Mouse (Mus musculus): ENCODE data around the gene Yjefn3. TPM values are rescaled to one million over a fixed set of nuclear protein-coding genes. Genes with fewer than 3 reads are reported as not detected.

The Yjefn3 gene
- total and polyA plus RNA-seq, 3 experiments = 1.9 to 6.6 (median 4.2) TPM

DNA sequence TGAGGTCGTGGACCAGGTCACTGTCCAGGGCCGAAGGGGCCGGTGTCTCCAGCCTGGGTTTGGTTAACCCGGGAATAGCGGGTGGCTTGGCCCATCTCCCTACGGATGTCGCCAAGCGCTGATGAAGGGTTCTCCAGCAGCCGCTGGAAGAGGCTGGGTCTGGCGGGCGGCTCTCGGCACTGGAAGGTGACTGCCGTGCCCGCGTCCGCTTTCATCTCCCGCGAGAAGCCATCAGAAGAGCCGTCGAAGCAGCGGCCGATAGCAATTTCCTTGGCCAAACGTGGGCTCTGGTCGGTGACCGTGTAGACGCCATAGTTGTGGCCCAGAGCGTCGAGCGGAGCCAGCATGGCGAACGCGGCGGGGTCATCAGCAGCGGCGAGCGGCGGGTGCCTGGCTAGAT, 21.7 kb downstream of the Yjefn3 start:
- no peak for DNase-seq

- no peak for DNase-seq
These were observed 22.8 kb downstream of the Yjefn3 start for GRCm38 (mm10) chr8:69879678-69880077.

DNA sequence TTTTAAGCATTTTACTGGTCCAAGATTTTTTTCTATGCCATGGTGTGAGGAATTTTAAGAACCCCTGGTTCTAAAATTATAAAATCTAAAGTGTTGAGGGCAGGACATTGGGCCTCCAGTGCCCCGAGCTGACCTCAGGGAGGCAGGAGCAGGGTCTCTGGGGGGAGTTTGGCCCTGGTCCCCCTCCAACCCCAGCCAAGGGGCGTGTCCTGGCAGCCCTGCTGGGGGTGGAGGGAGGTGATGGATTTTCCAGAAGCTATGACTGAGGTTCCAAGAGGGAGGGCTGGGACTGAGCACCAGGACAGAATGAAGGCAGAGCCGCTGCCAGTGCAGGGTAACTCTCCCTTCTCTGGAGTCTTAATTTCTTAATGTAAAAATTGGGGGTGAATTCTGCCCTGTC, 24.5 kb downstream of the Yjefn3 start:
- DNase-seq = no peak

GRCm38 (mm10) chr8:69877396-69877795, 25.1 kb downstream of the Yjefn3 start:
- no peak for DNase-seq

DNA sequence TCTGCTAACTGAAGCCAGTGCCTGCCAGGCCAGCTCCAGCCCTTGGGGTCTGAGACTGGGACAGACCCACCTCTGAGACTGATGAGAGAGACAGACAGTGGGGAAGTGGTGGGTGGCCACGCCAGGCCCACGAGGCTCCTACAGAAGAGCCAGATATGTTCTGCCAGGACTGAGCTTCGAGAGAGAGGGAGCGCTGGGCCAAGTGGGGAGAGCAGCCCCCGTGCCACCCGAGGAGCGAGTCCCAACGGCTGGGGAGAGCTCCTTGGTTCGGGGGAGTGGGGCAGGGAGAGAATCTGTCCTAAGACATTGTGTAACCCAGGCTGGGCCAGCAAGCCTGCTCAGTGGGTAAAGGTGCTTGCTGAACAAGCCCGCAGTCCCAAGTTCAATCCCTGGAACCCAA, 25.5 kb downstream of the Yjefn3 start:
- no peak for DNase-seq

- DNase-seq = no peak
These were observed 26.4 kb downstream of the Yjefn3 start for GRCm38 (mm10) chr8:69876097-69876496.

GRCm38 (mm10) chr8:69874654-69875053, 27.9 kb downstream of the Yjefn3 start:
- DNase-seq = no peak

DNA sequence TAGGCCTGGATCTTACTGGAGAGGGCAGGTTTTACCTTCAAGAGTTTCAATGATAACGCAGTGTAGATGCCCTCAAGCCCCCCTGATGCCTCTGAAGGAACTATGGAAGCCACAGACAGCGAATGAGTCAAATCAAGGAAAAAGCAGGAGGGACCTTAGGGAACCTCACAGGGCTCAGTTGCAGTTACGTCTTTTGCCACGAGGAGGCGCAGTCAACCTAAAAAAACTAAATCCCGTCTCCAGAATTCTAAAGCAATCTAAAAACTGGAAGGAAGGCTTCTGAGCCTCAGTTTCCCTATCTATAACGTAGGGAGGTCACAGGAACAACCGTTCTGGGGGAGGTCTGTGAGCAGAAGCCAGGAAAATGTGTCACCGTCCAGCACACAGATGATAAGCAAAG, 28.4 kb downstream of the Yjefn3 start:
- DNase-seq = peak; percentile 53

DNA sequence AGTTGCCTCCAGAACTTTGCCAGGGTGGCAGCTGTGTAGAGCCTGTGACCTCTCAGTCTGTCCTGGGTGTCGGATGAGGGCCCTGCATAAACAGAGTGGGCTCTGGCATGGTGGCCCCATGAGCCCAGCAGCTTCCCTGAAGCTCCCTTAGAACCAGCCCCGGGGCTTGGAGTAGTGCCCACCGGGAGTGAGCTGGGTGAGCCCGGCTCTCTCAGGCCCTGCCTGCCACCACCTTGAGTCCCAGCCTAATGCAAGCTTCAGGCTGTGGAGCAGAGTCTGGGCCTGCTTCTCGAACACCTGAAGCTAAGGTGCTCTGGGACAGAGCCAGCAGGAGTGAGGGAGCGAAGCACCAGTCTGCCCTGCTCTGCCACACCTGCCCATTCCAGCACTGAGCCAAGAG, 31.6 kb downstream of the Yjefn3 start:
- DNase-seq = no peak

- no peak for DNase-seq
These were observed 32.3 kb downstream of the Yjefn3 start for GRCm38 (mm10) chr8:69870003-69870765.

GRCm38 (mm10) chr8:69867696-69868326, 34.7 kb downstream of the Yjefn3 start:
- peak; percentile 49 for DNase-seq

- no peak for DNase-seq
These were observed 38.3 kb downstream of the Yjefn3 start for GRCm38 (mm10) chr8:69864180-69864579.

DNA sequence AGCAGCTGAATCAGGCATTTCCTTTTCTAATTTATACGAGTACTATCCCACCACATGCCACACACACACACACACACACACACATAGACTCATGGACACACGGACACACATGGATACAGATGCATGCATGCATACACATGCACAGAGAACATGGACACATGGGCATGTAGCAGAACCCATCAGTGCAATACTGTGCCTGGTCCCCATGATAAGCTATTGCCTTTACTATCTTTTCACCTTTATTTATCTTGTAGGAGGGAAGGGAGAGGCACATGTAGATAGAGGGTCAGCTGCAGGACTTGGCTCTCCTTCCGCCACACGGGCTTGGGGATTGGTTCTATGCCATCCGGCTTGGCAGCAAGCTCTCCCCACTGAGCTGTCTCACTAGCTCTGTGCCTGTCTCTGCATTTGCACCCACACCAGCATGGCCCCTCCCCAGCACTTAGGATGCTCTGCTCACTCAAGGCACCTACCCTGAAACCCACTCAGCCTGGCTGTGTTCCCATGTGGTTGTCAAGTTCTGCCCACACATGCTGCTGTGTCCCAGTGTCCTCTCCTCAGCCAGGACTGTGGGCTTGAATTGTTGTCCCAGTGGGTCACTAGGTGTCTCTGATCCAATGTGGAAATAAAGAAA, 39.0 kb downstream of the Yjefn3 start:
- no peak for DNase-seq

DNA sequence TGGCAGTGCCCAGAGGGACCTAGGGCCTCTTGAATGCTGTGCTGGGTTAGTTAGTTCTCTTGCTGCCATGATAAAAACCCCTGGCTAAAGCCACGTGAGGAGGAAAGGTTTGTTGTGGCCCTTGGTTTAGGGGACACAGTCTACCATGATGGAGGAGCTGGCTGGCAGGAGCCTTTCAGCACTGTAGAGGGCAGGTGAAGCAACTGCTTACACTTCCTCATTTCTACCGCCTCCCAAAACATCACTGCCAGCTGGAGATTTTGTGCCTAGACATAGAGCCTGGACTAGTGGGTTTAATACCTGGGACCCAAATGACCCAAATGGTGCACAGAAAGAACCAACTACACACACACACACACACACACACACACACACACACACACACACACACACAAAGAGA, 41.3 kb downstream of the Yjefn3 start:
- DNase-seq = no peak

DNA sequence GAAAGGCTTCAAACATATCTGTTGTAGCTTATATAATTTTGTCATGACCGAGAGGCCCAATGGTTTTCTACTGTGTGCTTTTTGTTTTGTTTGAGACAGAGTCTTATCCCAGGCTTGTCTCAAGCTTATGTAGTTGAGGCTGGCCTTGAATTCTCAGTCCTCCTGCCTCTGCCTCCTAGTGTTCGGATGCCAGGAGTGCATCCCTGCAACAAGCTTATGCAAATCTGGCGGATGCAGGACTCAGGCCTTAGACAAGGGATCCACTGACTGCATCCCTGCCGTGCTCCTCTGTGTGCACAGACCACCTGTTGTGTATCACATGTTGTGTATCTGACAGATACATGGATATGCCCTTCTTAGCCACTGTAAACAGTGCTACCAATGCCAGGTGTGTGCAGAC, 41.7 kb downstream of the Yjefn3 start:
- DNase-seq = no peak

DNA sequence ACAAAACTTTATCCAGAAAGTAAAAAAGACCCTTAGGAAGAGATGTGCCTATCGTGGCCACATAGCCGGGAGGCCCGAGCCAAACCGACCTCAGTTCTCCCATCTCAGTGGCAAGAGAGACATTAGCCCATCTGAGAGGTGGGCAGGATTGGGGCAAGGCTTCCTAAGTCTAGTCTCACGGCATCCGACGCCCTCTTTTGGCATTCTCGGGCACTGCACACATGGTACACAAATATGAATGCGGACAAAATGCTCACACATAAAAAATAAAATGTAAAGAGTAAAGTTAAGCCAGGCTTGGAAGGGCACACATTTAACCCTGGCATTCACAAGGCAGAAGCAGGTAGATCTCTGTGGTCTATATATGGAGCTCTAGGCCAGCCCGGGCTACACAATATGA, 48.6 kb downstream of the Yjefn3 start:
- DNase-seq = no peak

DNA sequence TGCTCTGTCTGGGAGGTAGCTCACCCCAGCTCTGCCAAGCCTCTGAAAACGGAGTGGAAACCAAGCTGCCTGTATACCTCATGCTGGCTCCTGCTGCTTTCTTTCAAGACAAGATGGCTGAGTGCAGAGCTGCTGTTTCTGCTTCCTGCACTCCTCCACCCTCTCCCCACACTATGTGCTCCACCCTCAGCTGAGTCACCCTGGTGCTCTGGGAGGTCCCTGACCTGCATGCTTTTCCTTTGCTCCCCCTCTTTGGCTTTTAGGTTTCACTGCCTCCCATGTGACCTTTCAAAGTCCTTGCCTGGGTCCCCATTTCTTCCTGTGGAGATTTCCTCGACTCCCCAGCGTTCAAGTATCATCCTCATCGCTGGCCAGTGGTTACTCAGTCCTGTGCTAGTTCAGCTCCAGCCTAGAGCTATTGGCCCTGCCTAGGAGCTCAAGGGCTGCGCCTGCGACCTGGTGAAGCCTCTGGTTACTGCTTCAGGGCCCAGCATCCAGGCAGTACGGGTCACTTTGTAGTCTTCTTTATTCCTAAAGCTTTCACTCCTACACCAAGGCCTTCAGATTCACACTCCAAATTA, 51.5 kb downstream of the Yjefn3 start:
- peak; percentile 50 for DNase-seq

DNA sequence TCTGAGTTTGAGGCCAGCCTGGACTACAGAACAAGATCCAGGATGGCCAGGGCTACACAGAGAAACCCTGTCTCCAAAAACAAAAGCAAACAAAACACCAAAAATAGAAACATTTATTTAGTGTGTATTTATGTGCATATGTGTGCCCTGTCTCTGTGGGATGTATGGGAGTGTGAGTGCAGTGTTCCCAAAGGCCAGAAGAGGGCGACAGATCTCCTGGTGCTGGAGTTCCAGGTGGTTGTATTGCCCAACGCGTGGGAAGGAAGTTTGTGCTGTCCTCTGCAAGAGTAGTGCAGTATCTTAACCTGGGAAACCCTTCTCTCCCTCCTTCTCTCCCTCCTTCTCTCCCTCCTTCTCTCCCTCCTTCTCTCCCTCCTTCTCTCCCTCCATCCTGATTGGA, 52.6 kb downstream of the Yjefn3 start:
- DNase-seq = no peak

DNA sequence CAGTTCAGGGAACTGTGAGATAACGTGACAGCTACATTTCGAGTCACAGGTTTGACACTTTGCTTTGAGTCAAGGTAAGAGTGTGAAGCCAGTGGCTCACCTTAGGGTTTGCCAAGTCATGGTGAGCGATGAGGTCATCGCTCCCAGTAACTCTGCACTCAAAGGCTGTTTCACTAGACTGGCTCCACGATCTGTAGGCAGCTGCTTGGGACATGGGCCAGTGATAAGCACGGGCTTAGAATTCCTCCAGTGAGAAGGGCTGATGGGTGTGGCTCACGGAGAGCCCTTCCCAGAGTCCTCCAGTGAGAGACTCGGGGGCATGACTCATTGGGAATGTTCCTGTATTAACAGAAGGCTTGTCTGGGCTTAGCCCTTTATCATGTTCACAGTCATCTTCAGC, 53.6 kb downstream of the Yjefn3 start:
- peak; percentile 80 for DNase-seq

- DNase-seq = no peak
These were observed 55.1 kb downstream of the Yjefn3 start for GRCm38 (mm10) chr8:69847167-69848065.

Data from adrenal gland, adult 2 months (tissue).